Comparison of ENCODE assay signal across 16 mouse cellular contexts in the genomic region with DNA sequence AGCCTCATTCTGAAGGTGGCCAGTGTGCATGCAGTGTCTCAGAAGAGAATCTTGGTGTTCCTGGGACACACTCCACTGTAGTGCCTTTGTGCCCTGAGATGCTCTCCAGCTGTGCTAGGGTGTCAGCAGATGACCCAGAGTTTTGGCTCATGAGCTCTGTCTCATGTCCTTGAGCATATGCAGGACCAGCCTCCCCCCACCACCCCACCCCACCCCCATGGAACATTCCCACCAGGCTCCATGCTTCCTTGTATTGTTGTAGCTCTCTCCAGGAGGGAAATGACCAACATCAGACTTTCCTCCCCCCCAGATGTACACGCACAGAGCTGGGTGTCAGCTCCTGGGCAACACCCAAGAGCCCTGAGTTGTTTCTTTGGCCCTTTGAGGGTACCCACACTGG. TPM values are rescaled to one million over a fixed set of nuclear protein-coding genes. Genes with fewer than 3 reads are reported as not detected.
A peak's percentile ranks its signal among the peaks of the same experiment; 100 is the strongest.
DNase-seq lines count a peak whose midpoint lies in the region; ATAC-seq and TF ChIP-seq lines count a peak whose summit lies in the region.
"Had no signal": no experiment of that assay in that cellular context is flagged by ENCODE, and none has a peak within 500 bp of the region (broad histone marks: within the 10 kb centered on the region; RNA-seq: fewer than 3 reads in every experiment).

No protein-coding gene starts in this region.

- no peak for ATAC-seq in embryonic facial prominence, embryonic 14.5 days (ENCODE audit: low read depth)
- 0 out of 2 replicates have a peak, but pooled peaks have one; percentile 20 for ATAC-seq in liver, embryonic 13.5 days (ENCODE audit: low read depth)
- ATAC-seq in liver, embryonic 12.5 days, result no peak
- peak; percentile 77 for ATAC-seq in heart, postnatal 0 days (ENCODE audit: insufficient read depth, low read depth)

- no peak overlapping the region for H3K4me2 ChIP-seq in embryonic facial prominence, embryonic 14.5 days (ENCODE audit: low read depth, low read length)
- no peak overlapping the region for H3K4me2 ChIP-seq in liver, embryonic 13.5 days
- H3K4me2 ChIP-seq in liver, embryonic 12.5 days, result no peak overlapping the region
- no peak overlapping the region for H3K4me2 ChIP-seq in heart, postnatal 0 days (ENCODE audit: low read depth, low read length)
- H3K4me2 ChIP-seq: hindbrain, embryonic 15.5 days had no signal

- H3K4me3 ChIP-seq in embryonic facial prominence, embryonic 14.5 days (ENCODE audit: low read depth, low read length), result no peak overlapping the region
- no peak overlapping the region for H3K4me3 ChIP-seq in embryonic facial prominence, embryonic 10.5 days
- no peak overlapping the region for H3K4me3 ChIP-seq in liver, embryonic 13.5 days (replicated peaks)
- H3K4me3 ChIP-seq in liver, embryonic 12.5 days, result no peak overlapping the region
- no peak overlapping the region for H3K4me3 ChIP-seq in heart, postnatal 0 days (ENCODE audit: low read depth, low read length)
- H3K4me3 ChIP-seq: forebrain, embryonic 10.5 days; hindbrain, embryonic 15.5 days; midbrain, embryonic 10.5 days had no signal

- no peaks in the 10 kb centered on the region for H3K36me3 ChIP-seq in embryonic facial prominence, embryonic 14.5 days (ENCODE audit: control insufficient read depth, insufficient read depth, low read length)
- peaks cover 17% of the 10 kb centered on the region for H3K36me3 ChIP-seq in embryonic facial prominence, embryonic 10.5 days (replicated peaks)
- H3K36me3 ChIP-seq in liver, embryonic 13.5 days, result 0 out of 2 replicates have a peak, but pooled peaks cover 4% of the 10 kb centered on the region
- peaks cover 16% of the 10 kb centered on the region for H3K36me3 ChIP-seq in liver, embryonic 12.5 days
- no peaks in the 10 kb centered on the region for H3K36me3 ChIP-seq in heart, postnatal 0 days (replicated peaks; ENCODE audit: control insufficient read depth, insufficient read depth, low read length)
- H3K36me3 ChIP-seq: hindbrain, embryonic 15.5 days had no signal

- H3K4me1 ChIP-seq in embryonic facial prominence, embryonic 14.5 days (ENCODE audit: control insufficient read depth, insufficient read depth, low read length), result 0 out of 2 replicates have a peak, but pooled peaks cover 3% of the 10 kb centered on the region
- H3K4me1 ChIP-seq in embryonic facial prominence, embryonic 10.5 days, result peaks cover 29% of the 10 kb centered on the region
- peaks cover 26% of the 10 kb centered on the region for H3K4me1 ChIP-seq in liver, embryonic 13.5 days (replicated peaks)
- peaks cover 47% of the 10 kb centered on the region for H3K4me1 ChIP-seq in liver, embryonic 12.5 days
- peaks cover 15% of the 10 kb centered on the region for H3K4me1 ChIP-seq in heart, postnatal 0 days (ENCODE audit: control insufficient read depth, insufficient read depth)

- WGBS in embryonic facial prominence, embryonic 14.5 days, result 83% methylated on average over 1 of the region's 1 CpGs
- WGBS in embryonic facial prominence, embryonic 10.5 days, result 76% methylated on average over 1 of the region's 1 CpGs
- 65% methylated on average over 1 of the region's 1 CpGs for WGBS in liver, embryonic 13.5 days (ENCODE audit: insufficient replicate concordance)
- WGBS in liver, embryonic 12.5 days (ENCODE audit: insufficient replicate concordance), result 59% methylated on average over 1 of the region's 1 CpGs
- 74% methylated on average over 1 of the region's 1 CpGs for WGBS in heart, postnatal 0 days

- no peaks in the 10 kb centered on the region for H3K27me3 ChIP-seq in embryonic facial prominence, embryonic 14.5 days (replicated peaks; ENCODE audit: control insufficient read depth, insufficient read depth, low read length)
- no peaks in the 10 kb centered on the region for H3K27me3 ChIP-seq in embryonic facial prominence, embryonic 10.5 days (replicated peaks; ENCODE audit: low read depth, poor library complexity, severe bottlenecking)
- H3K27me3 ChIP-seq in liver, embryonic 13.5 days, result no peaks in the 10 kb centered on the region
- no peaks in the 10 kb centered on the region for H3K27me3 ChIP-seq in liver, embryonic 12.5 days (replicated peaks)
- no peaks in the 10 kb centered on the region for H3K27me3 ChIP-seq in heart, postnatal 0 days (ENCODE audit: control insufficient read depth, insufficient read depth, low read length)
- H3K27me3 ChIP-seq: hindbrain, embryonic 15.5 days had no signal

- TF ChIP-seq CTCF in heart, postnatal 0 days (IDR thresholded peaks at IDR 0.05; ENCODE audit: low read depth), result no peak

- H3K9ac ChIP-seq in embryonic facial prominence, embryonic 14.5 days (ENCODE audit: low read depth, low read length), result no peak overlapping the region
- no peak overlapping the region for H3K9ac ChIP-seq in liver, embryonic 13.5 days
- no peak overlapping the region for H3K9ac ChIP-seq in liver, embryonic 12.5 days
- H3K9ac ChIP-seq in heart, postnatal 0 days (replicated peaks; ENCODE audit: low read depth, low read length), result no peak overlapping the region
- H3K9ac ChIP-seq: hindbrain, embryonic 15.5 days had no signal

- no peaks in the 10 kb centered on the region for H3K9me3 ChIP-seq in embryonic facial prominence, embryonic 14.5 days (ENCODE audit: control insufficient read depth, low read length)
- H3K9me3 ChIP-seq in embryonic facial prominence, embryonic 10.5 days, result no peaks in the 10 kb centered on the region
- H3K9me3 ChIP-seq in liver, embryonic 13.5 days (replicated peaks), result no peaks in the 10 kb centered on the region
- no peaks in the 10 kb centered on the region for H3K9me3 ChIP-seq in liver, embryonic 12.5 days (replicated peaks)
- no peaks in the 10 kb centered on the region for H3K9me3 ChIP-seq in heart, postnatal 0 days (replicated peaks; ENCODE audit: control insufficient read depth, low read length)
- H3K9me3 ChIP-seq: forebrain, embryonic 10.5 days; hindbrain, embryonic 15.5 days; midbrain, embryonic 10.5 days had no signal

- peak; percentile 55; the same call in 1 of the 2 replicates for TF ChIP-seq EP300 in heart, postnatal 0 days (IDR thresholded peaks at IDR 0.05; ENCODE audit: low read depth)

- DNase-seq in embryonic facial prominence, embryonic 14.5 days (ENCODE audit: low spot score), result no peak
- no peak for DNase-seq in embryonic facial prominence, embryonic 10.5 days (ENCODE audit: low spot score)
- no peak for DNase-seq in liver, embryonic 13.5 days
- DNase-seq in heart, postnatal 0 days (ENCODE audit: low spot score), result peak; percentile 60
- peak; percentile 74 for DNase-seq in lung, postnatal 36 days
- no peak for DNase-seq in adrenal gland, postnatal 4 days (ENCODE audit: low spot score in 2 of 2)
- no peak for DNase-seq in cerebellum, postnatal 25 days
- DNase-seq: adrenal gland, postnatal 36 days; cerebellum, adult 11-12 months; left cerebral cortex, postnatal 4 days; spleen, adult 18-20 months; thymus, adult 18-20 months had no signal

- H3K27ac ChIP-seq in embryonic facial prominence, embryonic 14.5 days (replicated peaks; ENCODE audit: low read depth, low read length), result 0 out of 2 replicates have a peak overlapping the region, but pooled peaks have one; percentile 7
- H3K27ac ChIP-seq in embryonic facial prominence, embryonic 10.5 days (replicated peaks), result no peak overlapping the region
- H3K27ac ChIP-seq in liver, embryonic 13.5 days, result no peak overlapping the region
- no peak overlapping the region for H3K27ac ChIP-seq in liver, embryonic 12.5 days
- H3K27ac ChIP-seq in heart, postnatal 0 days (ENCODE audit: low read depth), result peak overlapping the region; percentile 81
- H3K27ac ChIP-seq: forebrain, embryonic 10.5 days; hindbrain, embryonic 15.5 days; midbrain, embryonic 10.5 days had no signal

RNA-seq across cellular contexts. Expression of gene Rapgef1, which starts 19.9 kb away (rescaled TPM):
- 19.0 and 22.4 TPM in 2 replicates for polyA plus RNA-seq in embryonic facial prominence, embryonic 14.5 days (2014; fragmentation: Nextera tagmentation; extraction: Ambion mirVana)
- 16.5 and 17.3 TPM in 2 replicates for polyA plus RNA-seq in embryonic facial prominence, embryonic 10.5 days (2016; fragmentation: Nextera tagmentation; extraction: Ambion mirVana)
- 5.3 and 5.4 TPM in 2 replicates for polyA plus RNA-seq in liver, embryonic 13.5 days (2015; fragmentation: Nextera tagmentation; extraction: Ambion mirVana)
- polyA plus RNA-seq in liver, embryonic 12.5 days (2016; fragmentation: Nextera tagmentation; extraction: Ambion mirVana), result 10.1 and 10.8 TPM in 2 replicates
- total RNA-seq in heart, postnatal 0 days (2014; rRNA removed; ENCODE audit: low replicate concordance), result 47.6 and 64.0 TPM in 2 replicates
- polyA plus RNA-seq in heart, postnatal 0 days (2015; fragmentation: Nextera tagmentation; extraction: Ambion mirVana), result 6.7 and 9.0 TPM in 2 replicates
- 10 to 100 TPM; 64.6 to 65.1 TPM for total RNA-seq in adrenal gland, postnatal 4 days (2021)

Comparison
In these comparisons a context has a peak if more than half of its experiments do, and no peak if none do; other contexts are left out.
1. ATAC-seq: peak in liver, embryonic 13.5 days (single experiment) and heart, postnatal 0 days (single experiment); none in embryonic facial prominence, embryonic 14.5 days (single experiment) and liver, embryonic 12.5 days (single experiment).
2. H3K27ac ChIP-seq: peak in embryonic facial prominence, embryonic 14.5 days (single experiment) and heart, postnatal 0 days (single experiment); none in embryonic facial prominence, embryonic 10.5 days (single experiment), liver, embryonic 13.5 days (single experiment) and liver, embryonic 12.5 days (single experiment).
3. DNase-seq: peak in heart, postnatal 0 days (single experiment) and lung, postnatal 36 days (single experiment); none in embryonic facial prominence, embryonic 14.5 days (single experiment), embryonic facial prominence, embryonic 10.5 days (single experiment), liver, embryonic 13.5 days (single experiment), adrenal gland, postnatal 4 days (0 of 2) and cerebellum, postnatal 25 days (0 of 2).